Mouse (Mus musculus): ENCODE measurements around the gene Gm45711. TPM values are rescaled to one million over a fixed set of nuclear protein-coding genes. Genes with fewer than 3 reads are reported as not detected.
"Not testable (repeated sequence)": the region's sequence is repeated elsewhere in the genome, so short reads cannot be mapped to it uniquely, and the experiment has no call there.

The Gm45711 gene
- not detected in 2 replicates for polyA plus RNA-seq (2012; rRNA removed)

- not testable (repeated sequence) for DNase-seq (ENCODE audit: low spot score)
Observed at GRCm38 (mm10) chr8:104309441-104310155, at the start of gene Gm45711, which contains the start of gene Cmtm1. Gm45711 (minus strand) TSS chr8:104310081. Cmtm1 (minus strand) TSS chr8:104310145.

GRCm38 (mm10) chr8:104358637-104359036, 48.8 kb upstream of the Gm45711 start:
- no peak for DNase-seq (ENCODE audit: low spot score)

- DNase-seq (ENCODE audit: low spot score) = no peak
Observed at GRCm38 (mm10) chr8:104354504-104354903, 44.6 kb upstream of the Gm45711 start.

GRCm38 (mm10) chr8:104353186-104353585, 43.3 kb upstream of the Gm45711 start:
- DNase-seq (ENCODE audit: low spot score) = no peak

GRCm38 (mm10) chr8:104350047-104350446, 40.2 kb upstream of the Gm45711 start:
- DNase-seq (ENCODE audit: low spot score) = no peak

GRCm38 (mm10) chr8:104348971-104349370, 39.1 kb upstream of the Gm45711 start:
- DNase-seq (ENCODE audit: low spot score) = no peak

- no peak for DNase-seq (ENCODE audit: low spot score)
Observed at GRCm38 (mm10) chr8:104346706-104347105, 36.8 kb upstream of the Gm45711 start.

GRCm38 (mm10) chr8:104344622-104345021, 34.7 kb upstream of the Gm45711 start:
- no peak for DNase-seq (ENCODE audit: low spot score)

- DNase-seq (ENCODE audit: low spot score) = peak; percentile 84
Observed at GRCm38 (mm10) chr8:104343957-104344356, 34.1 kb upstream of the Gm45711 start.

GRCm38 (mm10) chr8:104342426-104342825, 32.5 kb upstream of the Gm45711 start:
- DNase-seq (ENCODE audit: low spot score) = no peak

- no peak for DNase-seq (ENCODE audit: low spot score)
Observed at GRCm38 (mm10) chr8:104341678-104342077, 31.8 kb upstream of the Gm45711 start.

GRCm38 (mm10) chr8:104341106-104341561, 31.3 kb upstream of the Gm45711 start:
- DNase-seq (ENCODE audit: low spot score) = no peak

GRCm38 (mm10) chr8:104340233-104341105, 30.6 kb upstream of the Gm45711 start:
- DNase-seq (ENCODE audit: low spot score) = peak; percentile 60

GRCm38 (mm10) chr8:104339983-104340232, 30.0 kb upstream of the Gm45711 start:
- no peak for DNase-seq (ENCODE audit: low spot score)

- DNase-seq (ENCODE audit: low spot score) = no peak
Observed at GRCm38 (mm10) chr8:104339229-104339982, 29.5 kb upstream of the Gm45711 start, which contains the start of gene Cmtm3. Cmtm3 (plus strand) TSS chr8:104339410.

- DNase-seq (ENCODE audit: low spot score) = no peak
Observed at GRCm38 (mm10) chr8:104337890-104338289, 28.0 kb upstream of the Gm45711 start.

- DNase-seq (ENCODE audit: low spot score) = no peak
Observed at GRCm38 (mm10) chr8:104336806-104337205, 26.9 kb upstream of the Gm45711 start.

- DNase-seq (ENCODE audit: low spot score) = no peak
Observed at GRCm38 (mm10) chr8:104334196-104334595, 24.3 kb upstream of the Gm45711 start.

- DNase-seq (ENCODE audit: low spot score) = no peak
Observed at GRCm38 (mm10) chr8:104333786-104334185, 23.9 kb upstream of the Gm45711 start.

- DNase-seq (ENCODE audit: low spot score) = no peak
Observed at GRCm38 (mm10) chr8:104332665-104333631, 23.1 kb upstream of the Gm45711 start.

GRCm38 (mm10) chr8:104321930-104322329, 12.0 kb upstream of the Gm45711 start, which contains the start of gene Cmtm2b:
Cmtm2b (plus strand) TSS chr8:104322230.
- not testable (repeated sequence) for DNase-seq (ENCODE audit: low spot score)
